Mouse (Mus musculus): ENCODE data around the gene Hinfp. TPM values are rescaled to one million over a fixed set of nuclear protein-coding genes. Genes with fewer than 3 reads are reported as not detected.

Hinfp gene
- polyA plus RNA-seq, 1 experiment from 2014 or later: 15.3 TPM

GRCm38 (mm10) chr9:44254508-44255135 is 50.8 kb downstream of the Hinfp start:
- Histone ChIP-seq H3K9ac (ENCODE audit: low read depth, low read length) (no peak overlapping the region), H3K27ac (ENCODE audit: low read depth, low read length) (no peak overlapping the region), H3K4me2 (no peak overlapping the region), H3K4me3 (ENCODE audit: low read depth, low read length) (no peak overlapping the region), H3K4me1 (ENCODE audit: control insufficient read depth, insufficient read depth, low read length) (peaks cover 6% of the 10 kb centered on the region; the same call in 1 of the 2 replicates), H3K36me3 (ENCODE audit: control insufficient read depth, insufficient read depth, low read length) (no peaks in the 10 kb centered on the region), H3K27me3 (ENCODE audit: control insufficient read depth, insufficient read depth, low read length) (0 out of 2 replicates have a peak, but pooled peaks cover 4% of the 10 kb centered on the region), H3K9me3 (replicated peaks; ENCODE audit: control insufficient read depth, low read length) (no peaks in the 10 kb centered on the region)
- ATAC-seq (replicated peaks; ENCODE audit: insufficient number of reproducible peaks, low FRiP score, low TSS enrichment): no peak
- 10% methylated on average over 5 of the region's 5 CpGs for WGBS (ENCODE audit: insufficient replicate concordance)

GRCm38 (mm10) chr9:44253441-44253840 is 52.0 kb downstream of the Hinfp start:
- 81% methylated on average over 6 of the region's 6 CpGs for WGBS (ENCODE audit: insufficient replicate concordance)
- H3K4me2 ChIP-seq: no peak overlapping the region
- ATAC-seq (replicated peaks; ENCODE audit: insufficient number of reproducible peaks, low FRiP score, low TSS enrichment): no peak
- no peak overlapping the region for H3K27ac ChIP-seq (ENCODE audit: low read depth, low read length)
- peaks cover 6% of the 10 kb centered on the region; the same call in 1 of the 2 replicates for H3K4me1 ChIP-seq (ENCODE audit: control insufficient read depth, insufficient read depth, low read length)
- H3K36me3 ChIP-seq (ENCODE audit: control insufficient read depth, insufficient read depth, low read length): no peaks in the 10 kb centered on the region
- H3K4me3 ChIP-seq (ENCODE audit: low read depth, low read length): no peak overlapping the region
- H3K9me3 ChIP-seq (replicated peaks; ENCODE audit: control insufficient read depth, low read length): no peaks in the 10 kb centered on the region
- no peak overlapping the region for H3K9ac ChIP-seq (ENCODE audit: low read depth, low read length)
- H3K27me3 ChIP-seq (ENCODE audit: control insufficient read depth, insufficient read depth, low read length): peaks cover 8% of the 10 kb centered on the region; the same call in 1 of the 2 replicates

GRCm38 (mm10) chr9:44251314-44251713 is 54.2 kb downstream of the Hinfp start, which contains the start of gene Pdzd3:
Gene Pdzd3 (minus strand): TSS chr9:44251471.
- 73% methylated on average over 10 of the region's 10 CpGs for WGBS (ENCODE audit: insufficient replicate concordance)
- Histone ChIP-seq H3K27ac (ENCODE audit: low read depth, low read length) (no peak within 1 kb of the TSS), H3K9me3 (replicated peaks; ENCODE audit: control insufficient read depth, low read length) (no peaks in the 10 kb centered on the region), H3K4me2 (no peak within 1 kb of the TSS), H3K4me3 (ENCODE audit: low read depth, low read length) (no peak within 1 kb of the TSS), H3K36me3 (ENCODE audit: control insufficient read depth, insufficient read depth, low read length) (no peaks in the 10 kb centered on the region), H3K27me3 (ENCODE audit: control insufficient read depth, insufficient read depth, low read length) (peaks cover 8% of the 10 kb centered on the region; the same call in 1 of the 2 replicates), H3K4me1 (ENCODE audit: control insufficient read depth, insufficient read depth, low read length) (peaks cover 6% of the 10 kb centered on the region; the same call in 1 of the 2 replicates), H3K9ac (ENCODE audit: low read depth, low read length) (no peak within 1 kb of the TSS)
- ATAC-seq (replicated peaks; ENCODE audit: insufficient number of reproducible peaks, low FRiP score, low TSS enrichment): no peak

GRCm38 (mm10) chr9:44250445-44250844 is 55.0 kb downstream of the Hinfp start:
- peaks cover 8% of the 10 kb centered on the region; the same call in 1 of the 2 replicates for H3K27me3 ChIP-seq (ENCODE audit: control insufficient read depth, insufficient read depth, low read length)
- no peak overlapping the region for H3K4me2 ChIP-seq
- WGBS (ENCODE audit: insufficient replicate concordance): 40% methylated on average over 4 of the region's 4 CpGs
- H3K9me3 ChIP-seq (replicated peaks; ENCODE audit: control insufficient read depth, low read length): no peaks in the 10 kb centered on the region
- no peak overlapping the region for H3K9ac ChIP-seq (ENCODE audit: low read depth, low read length)
- no peak for ATAC-seq (replicated peaks; ENCODE audit: insufficient number of reproducible peaks, low FRiP score, low TSS enrichment)
- no peak overlapping the region for H3K4me3 ChIP-seq (ENCODE audit: low read depth, low read length)
- H3K4me1 ChIP-seq (ENCODE audit: control insufficient read depth, insufficient read depth, low read length): peaks cover 6% of the 10 kb centered on the region; the same call in 1 of the 2 replicates
- H3K27ac ChIP-seq (ENCODE audit: low read depth, low read length): no peak overlapping the region
- H3K36me3 ChIP-seq (ENCODE audit: control insufficient read depth, insufficient read depth, low read length): no peaks in the 10 kb centered on the region

- no peaks in the 10 kb centered on the region for H3K9me3 ChIP-seq (replicated peaks; ENCODE audit: control insufficient read depth, low read length)
- H3K9ac ChIP-seq (ENCODE audit: low read depth, low read length): no peak overlapping the region
- peaks cover 2% of the 10 kb centered on the region; the same call in 1 of the 2 replicates for H3K4me1 ChIP-seq (ENCODE audit: control insufficient read depth, insufficient read depth, low read length)
- 35% methylated on average over 26 of the region's 26 CpGs for WGBS (ENCODE audit: insufficient replicate concordance)
- no peak overlapping the region for H3K27ac ChIP-seq (ENCODE audit: low read depth, low read length)
- peak; percentile 63; the same call in 1 of the 2 replicates for ATAC-seq (replicated peaks; ENCODE audit: insufficient number of reproducible peaks, low FRiP score, low TSS enrichment)
- H3K27me3 ChIP-seq (ENCODE audit: control insufficient read depth, insufficient read depth, low read length): peaks cover 8% of the 10 kb centered on the region; the same call in 1 of the 2 replicates
- H3K4me2 ChIP-seq: peak overlapping the region; percentile 45
- H3K36me3 ChIP-seq (ENCODE audit: control insufficient read depth, insufficient read depth, low read length): no peaks in the 10 kb centered on the region
- H3K4me3 ChIP-seq (ENCODE audit: low read depth, low read length): no peak overlapping the region
Measured at GRCm38 (mm10) chr9:44249181-44250146, 56.0 kb downstream of the Hinfp start.

GRCm38 (mm10) chr9:44247907-44248306 is 57.6 kb downstream of the Hinfp start:
- no peak for ATAC-seq (replicated peaks; ENCODE audit: insufficient number of reproducible peaks, low FRiP score, low TSS enrichment)
- H3K4me2 ChIP-seq: no peak overlapping the region
- H3K27ac ChIP-seq (ENCODE audit: low read depth, low read length): no peak overlapping the region
- H3K36me3 ChIP-seq (ENCODE audit: control insufficient read depth, insufficient read depth, low read length): no peaks in the 10 kb centered on the region
- H3K4me3 ChIP-seq (ENCODE audit: low read depth, low read length): no peak overlapping the region
- H3K9ac ChIP-seq (ENCODE audit: low read depth, low read length): no peak overlapping the region
- H3K27me3 ChIP-seq (ENCODE audit: control insufficient read depth, insufficient read depth, low read length): peaks cover 6% of the 10 kb centered on the region; the same call in 1 of the 2 replicates
- 73% methylated on average over 6 of the region's 6 CpGs for WGBS (ENCODE audit: insufficient replicate concordance)
- H3K9me3 ChIP-seq (replicated peaks; ENCODE audit: control insufficient read depth, low read length): no peaks in the 10 kb centered on the region
- peaks cover 2% of the 10 kb centered on the region; the same call in 1 of the 2 replicates for H3K4me1 ChIP-seq (ENCODE audit: control insufficient read depth, insufficient read depth, low read length)

GRCm38 (mm10) chr9:44243621-44244020 is 61.9 kb downstream of the Hinfp start:
- no peak for ATAC-seq (replicated peaks; ENCODE audit: insufficient number of reproducible peaks, low FRiP score, low TSS enrichment)
- Histone ChIP-seq H3K4me1 (ENCODE audit: control insufficient read depth, insufficient read depth, low read length) (no peaks in the 10 kb centered on the region), H3K4me2 (no peak overlapping the region), H3K27me3 (ENCODE audit: control insufficient read depth, insufficient read depth, low read length) (peaks cover under 1% of the 10 kb centered on the region; the same call in 1 of the 2 replicates), H3K4me3 (ENCODE audit: low read depth, low read length) (no peak overlapping the region), H3K27ac (ENCODE audit: low read depth, low read length) (no peak overlapping the region), H3K36me3 (ENCODE audit: control insufficient read depth, insufficient read depth, low read length) (no peaks in the 10 kb centered on the region), H3K9me3 (replicated peaks; ENCODE audit: control insufficient read depth, low read length) (no peaks in the 10 kb centered on the region), H3K9ac (ENCODE audit: low read depth, low read length) (no peak overlapping the region)
- WGBS (ENCODE audit: insufficient replicate concordance): 47% methylated on average over 2 of the region's 2 CpGs
